Mouse (Mus musculus) Muller cell, postnatal 12 days (primary cell): ENCODE data around the gene Inafm2.

Source experiments
- DNase-seq: peaks from one replicate; pipeline ENCODE4 v3.0.0-alpha.2; 2015; ENCODE audit errors: inconsistent ontology term

Inafm2 gene

GRCm38 (mm10) chr2:118725511-118725910 is 20.0 kb upstream of the Inafm2 start:
- DNase-seq, result no peak

GRCm38 (mm10) chr2:118726873-118727272 is 18.7 kb upstream of the Inafm2 start:
- no peak for DNase-seq

GRCm38 (mm10) chr2:118727911-118728310 is 17.6 kb upstream of the Inafm2 start:
- DNase-seq, result no peak

- DNase-seq, result no peak
Measured at GRCm38 (mm10) chr2:118728337-118728736, 17.2 kb upstream of the Inafm2 start, which contains the start of gene Plcb2. Gene Plcb2 (minus strand): TSS chr2:118728438.

GRCm38 (mm10) chr2:118729194-118729593 is 16.4 kb upstream of the Inafm2 start:
- no peak for DNase-seq

- DNase-seq, result no peak
Measured at GRCm38 (mm10) chr2:118729816-118730621, 15.5 kb upstream of the Inafm2 start.

- peak; percentile 50 for DNase-seq
Measured at GRCm38 (mm10) chr2:118730622-118730915, 15.0 kb upstream of the Inafm2 start.

GRCm38 (mm10) chr2:118731981-118732380 is 13.6 kb upstream of the Inafm2 start:
- no peak for DNase-seq

GRCm38 (mm10) chr2:118733341-118733740 is 12.2 kb upstream of the Inafm2 start:
- no peak for DNase-seq

- no peak for DNase-seq
Measured at GRCm38 (mm10) chr2:118740341-118740740, 5.2 kb upstream of the Inafm2 start.

GRCm38 (mm10) chr2:118741183-118741582 is 4.4 kb upstream of the Inafm2 start:
- DNase-seq, result no peak

GRCm38 (mm10) chr2:118743261-118743943 is 2.2 kb upstream of the Inafm2 start:
- DNase-seq, result peak; percentile 42

- no peak for DNase-seq
Measured at GRCm38 (mm10) chr2:118744621-118745020, 937 bp upstream of the Inafm2 start.

GRCm38 (mm10) chr2:118745915-118746901 is 650 bp downstream of the Inafm2 start:
- DNase-seq, result peak; percentile 41

- peak; percentile 44 for DNase-seq
Measured at GRCm38 (mm10) chr2:118747301-118747960, 1.9 kb downstream of the Inafm2 start.

- DNase-seq, result no peak
Measured at GRCm38 (mm10) chr2:118749341-118749884, 3.9 kb downstream of the Inafm2 start.

- no peak for DNase-seq
Measured at GRCm38 (mm10) chr2:118750476-118750875, 4.9 kb downstream of the Inafm2 start.

- peak; percentile 58 for DNase-seq
Measured at GRCm38 (mm10) chr2:118751896-118752791, 6.6 kb downstream of the Inafm2 start.

GRCm38 (mm10) chr2:118752792-118753108 is 7.2 kb downstream of the Inafm2 start:
- DNase-seq, result no peak

- DNase-seq, result no peak
Measured at GRCm38 (mm10) chr2:118754143-118754542, 8.6 kb downstream of the Inafm2 start.
